Mouse (Mus musculus): Measurements from ENCODE around the gene Syde2. TPM values are rescaled to one million over a fixed set of nuclear protein-coding genes. Genes with fewer than 3 reads are reported as not detected.

Syde2 gene
- polyA plus RNA-seq, 1 experiment from 2014 or later: 3.1 TPM

- Histone ChIP-seq H3K27me3 (ENCODE audit: control insufficient read depth, insufficient read depth, low read length) (no peaks in the 10 kb centered on the region), H3K27ac (ENCODE audit: low read length) (no peak overlapping the region), H3K36me3 (ENCODE audit: control insufficient read depth, insufficient read depth, low read length) (peaks cover 21% of the 10 kb centered on the region), H3K4me2 (replicated peaks; ENCODE audit: low read depth, low read length) (no peak overlapping the region), H3K4me1 (ENCODE audit: control insufficient read depth, insufficient read depth, low read length) (peaks cover 4% of the 10 kb centered on the region; the same call in 1 of the 2 replicates), H3K9ac (replicated peaks; ENCODE audit: low read depth, low read length) (no peak overlapping the region), H3K4me3 (ENCODE audit: low read depth, low read length) (no peak overlapping the region), H3K9me3 (ENCODE audit: control insufficient read depth, low read depth, low read length) (no peaks in the 10 kb centered on the region)
- no peak for ATAC-seq (ENCODE audit: insufficient number of reproducible peaks, insufficient read depth, low FRiP score, low read depth)
- WGBS: 29% methylated on average over 6 of the region's 6 CpGs
Observed at GRCm38 (mm10) chr3:145947539-145948204, 40.0 kb upstream of the Syde2 start.

- peak; percentile 82 for ATAC-seq (ENCODE audit: insufficient number of reproducible peaks, insufficient read depth, low FRiP score, low read depth)
- H3K27ac ChIP-seq (ENCODE audit: low read length): no peak overlapping the region
- whole genome bisulfite sequencing: 7% methylated on average over 15 of the region's 15 CpGs
- H3K9ac ChIP-seq (replicated peaks; ENCODE audit: low read depth, low read length): no peak overlapping the region
- H3K4me2 ChIP-seq (replicated peaks; ENCODE audit: low read depth, low read length): peak overlapping the region; percentile 39
- no peaks in the 10 kb centered on the region for H3K27me3 ChIP-seq (ENCODE audit: control insufficient read depth, insufficient read depth, low read length)
- H3K9me3 ChIP-seq (ENCODE audit: control insufficient read depth, low read depth, low read length): no peaks in the 10 kb centered on the region
- H3K4me1 ChIP-seq (ENCODE audit: control insufficient read depth, insufficient read depth, low read length): peaks cover 4% of the 10 kb centered on the region; the same call in 1 of the 2 replicates
- no peak overlapping the region for H3K4me3 ChIP-seq (ENCODE audit: low read depth, low read length)
- H3K36me3 ChIP-seq (ENCODE audit: control insufficient read depth, insufficient read depth, low read length): no peaks in the 10 kb centered on the region
Observed at GRCm38 (mm10) chr3:145950034-145950814, 37.4 kb upstream of the Syde2 start.

- H3K4me1 ChIP-seq (ENCODE audit: control insufficient read depth, insufficient read depth, low read length): peaks cover 4% of the 10 kb centered on the region; the same call in 1 of the 2 replicates
- H3K4me2 ChIP-seq (replicated peaks; ENCODE audit: low read depth, low read length): peak overlapping the region; percentile 39; the same call in 1 of the 2 replicates
- no peak for ATAC-seq (ENCODE audit: insufficient number of reproducible peaks, insufficient read depth, low FRiP score, low read depth)
- H3K27ac ChIP-seq (ENCODE audit: low read length): no peak overlapping the region
- no peaks in the 10 kb centered on the region for H3K27me3 ChIP-seq (ENCODE audit: control insufficient read depth, insufficient read depth, low read length)
- 42% methylated on average over 5 of the region's 5 CpGs for WGBS
- H3K9me3 ChIP-seq (ENCODE audit: control insufficient read depth, low read depth, low read length): no peaks in the 10 kb centered on the region
- no peak overlapping the region for H3K4me3 ChIP-seq (ENCODE audit: low read depth, low read length)
- H3K36me3 ChIP-seq (ENCODE audit: control insufficient read depth, insufficient read depth, low read length): no peaks in the 10 kb centered on the region
- H3K9ac ChIP-seq (replicated peaks; ENCODE audit: low read depth, low read length): no peak overlapping the region
Observed at GRCm38 (mm10) chr3:145950815-145951130, 36.9 kb upstream of the Syde2 start.

- Histone ChIP-seq H3K27me3 (ENCODE audit: control insufficient read depth, insufficient read depth, low read length) (no peaks in the 10 kb centered on the region), H3K27ac (ENCODE audit: low read length) (no peak overlapping the region), H3K9me3 (ENCODE audit: control insufficient read depth, low read depth, low read length) (no peaks in the 10 kb centered on the region), H3K4me2 (replicated peaks; ENCODE audit: low read depth, low read length) (no peak overlapping the region), H3K4me1 (ENCODE audit: control insufficient read depth, insufficient read depth, low read length) (peaks cover 4% of the 10 kb centered on the region; the same call in 1 of the 2 replicates), H3K9ac (replicated peaks; ENCODE audit: low read depth, low read length) (no peak overlapping the region), H3K36me3 (ENCODE audit: control insufficient read depth, insufficient read depth, low read length) (no peaks in the 10 kb centered on the region), H3K4me3 (ENCODE audit: low read depth, low read length) (no peak overlapping the region)
- no peak for ATAC-seq (ENCODE audit: insufficient number of reproducible peaks, insufficient read depth, low FRiP score, low read depth)
- WGBS: 71% methylated on average over 17 of the region's 17 CpGs
Observed at GRCm38 (mm10) chr3:145951287-145952165, 36.1 kb upstream of the Syde2 start.

GRCm38 (mm10) chr3:145952945-145953344, 34.7 kb upstream of the Syde2 start:
- Histone ChIP-seq H3K27ac (ENCODE audit: low read length) (no peak overlapping the region), H3K4me2 (replicated peaks; ENCODE audit: low read depth, low read length) (no peak overlapping the region), H3K9me3 (ENCODE audit: control insufficient read depth, low read depth, low read length) (no peaks in the 10 kb centered on the region), H3K4me1 (ENCODE audit: control insufficient read depth, insufficient read depth, low read length) (peaks cover 4% of the 10 kb centered on the region; the same call in 1 of the 2 replicates), H3K4me3 (ENCODE audit: low read depth, low read length) (no peak overlapping the region), H3K36me3 (ENCODE audit: control insufficient read depth, insufficient read depth, low read length) (no peaks in the 10 kb centered on the region), H3K9ac (replicated peaks; ENCODE audit: low read depth, low read length) (no peak overlapping the region), H3K27me3 (ENCODE audit: control insufficient read depth, insufficient read depth, low read length) (no peaks in the 10 kb centered on the region)
- 53% methylated on average over 7 of the region's 7 CpGs for WGBS
- ATAC-seq (ENCODE audit: insufficient number of reproducible peaks, insufficient read depth, low FRiP score, low read depth): no peak

GRCm38 (mm10) chr3:145953411-145953810, 34.3 kb upstream of the Syde2 start:
- H3K4me2 ChIP-seq (replicated peaks; ENCODE audit: low read depth, low read length): no peak overlapping the region
- no peaks in the 10 kb centered on the region for H3K27me3 ChIP-seq (ENCODE audit: control insufficient read depth, insufficient read depth, low read length)
- no peaks in the 10 kb centered on the region for H3K36me3 ChIP-seq (ENCODE audit: control insufficient read depth, insufficient read depth, low read length)
- H3K9me3 ChIP-seq (ENCODE audit: control insufficient read depth, low read depth, low read length): no peaks in the 10 kb centered on the region
- no peak overlapping the region for H3K27ac ChIP-seq (ENCODE audit: low read length)
- no peak for ATAC-seq (ENCODE audit: insufficient number of reproducible peaks, insufficient read depth, low FRiP score, low read depth)
- no peak overlapping the region for H3K4me3 ChIP-seq (ENCODE audit: low read depth, low read length)
- H3K9ac ChIP-seq (replicated peaks; ENCODE audit: low read depth, low read length): no peak overlapping the region
- WGBS: 73% methylated on average over 2 of the region's 2 CpGs
- H3K4me1 ChIP-seq (ENCODE audit: control insufficient read depth, insufficient read depth, low read length): peaks cover 4% of the 10 kb centered on the region; the same call in 1 of the 2 replicates

GRCm38 (mm10) chr3:145959824-145960223, 27.8 kb upstream of the Syde2 start:
- H3K36me3 ChIP-seq (ENCODE audit: control insufficient read depth, insufficient read depth, low read length): no peaks in the 10 kb centered on the region
- no peak overlapping the region for H3K4me3 ChIP-seq (ENCODE audit: low read depth, low read length)
- ATAC-seq (ENCODE audit: insufficient number of reproducible peaks, insufficient read depth, low FRiP score, low read depth): no peak
- no peaks in the 10 kb centered on the region for H3K9me3 ChIP-seq (ENCODE audit: control insufficient read depth, low read depth, low read length)
- H3K4me1 ChIP-seq (ENCODE audit: control insufficient read depth, insufficient read depth, low read length): peaks cover 12% of the 10 kb centered on the region
- WGBS: 58% methylated on average over 1 of the region's 1 CpGs
- H3K9ac ChIP-seq (replicated peaks; ENCODE audit: low read depth, low read length): no peak overlapping the region
- H3K27ac ChIP-seq (ENCODE audit: low read length): no peak overlapping the region
- no peaks in the 10 kb centered on the region for H3K27me3 ChIP-seq (ENCODE audit: control insufficient read depth, insufficient read depth, low read length)
- H3K4me2 ChIP-seq (replicated peaks; ENCODE audit: low read depth, low read length): no peak overlapping the region

GRCm38 (mm10) chr3:145962411-145962810, 25.3 kb upstream of the Syde2 start:
- Histone ChIP-seq H3K4me2 (replicated peaks; ENCODE audit: low read depth, low read length) (no peak overlapping the region), H3K36me3 (ENCODE audit: control insufficient read depth, insufficient read depth, low read length) (no peaks in the 10 kb centered on the region), H3K4me3 (ENCODE audit: low read depth, low read length) (no peak overlapping the region), H3K9me3 (ENCODE audit: control insufficient read depth, low read depth, low read length) (no peaks in the 10 kb centered on the region), H3K27ac (ENCODE audit: low read length) (no peak overlapping the region), H3K27me3 (ENCODE audit: control insufficient read depth, insufficient read depth, low read length) (no peaks in the 10 kb centered on the region), H3K4me1 (ENCODE audit: control insufficient read depth, insufficient read depth, low read length) (peaks cover 12% of the 10 kb centered on the region), H3K9ac (replicated peaks; ENCODE audit: low read depth, low read length) (no peak overlapping the region)
- WGBS: 26% methylated on average over 9 of the region's 9 CpGs
- ATAC-seq (ENCODE audit: insufficient number of reproducible peaks, insufficient read depth, low FRiP score, low read depth): no peak
